Mouse (Mus musculus) kidney, embryonic 16.5 days (tissue): ENCODE results near the gene Ryr1. TPM values are rescaled to one million over a fixed set of nuclear protein-coding genes. Genes with fewer than 3 reads are reported as not detected.
"Not testable (repeated sequence)": the region's sequence is repeated elsewhere in the genome, so short reads cannot be mapped to it uniquely, and the experiment has no call there.

Source experiments
- ATAC-seq: fragments of 200-750 bp; cut with Nextera tagmentation; 2 replicates; pipeline ENCODE4 v1.8.0; 2017; ENCODE audit warnings: moderate TSS enrichment; ENCODE audit not compliant: low FRiP score, low TSS enrichment
- H3K27ac ChIP-seq: fragments of 300-500 bp; sonication (generic); 2 replicates; pipeline ENCODE4 v1.5.1; 2014; ENCODE audit warnings: low read length
- H3K27me3 ChIP-seq: fragments of 300-500 bp; sonication (generic); 2 replicates; pipeline ENCODE4 v1.6.1; 2014; ENCODE audit warnings: low read length, control low read depth, mixed read lengths; ENCODE audit not compliant: insufficient read depth
- H3K36me3 ChIP-seq: fragments of 300-500 bp; sonication (generic); 2 replicates; pipeline ENCODE4 v1.6.1; 2014; ENCODE audit warnings: low read length, control low read depth, mixed read lengths; ENCODE audit not compliant: insufficient read depth
- H3K4me1 ChIP-seq: fragments of 300-500 bp; sonication (generic); 2 replicates; pipeline ENCODE4 v1.6.1; 2014; ENCODE audit warnings: low read length, control low read depth, mixed read lengths; ENCODE audit not compliant: insufficient read depth
- H3K4me2 ChIP-seq: fragments of 300-500 bp; sonication (generic); replicated peaks from 2 replicates; pipeline ENCODE4 v1.6.1; 2014; ENCODE audit warnings: low read depth, low read length
- H3K4me3 ChIP-seq: fragments of 300-500 bp; sonication (generic); 2 replicates; pipeline ENCODE4 v1.5.1; 2014; ENCODE audit warnings: mild to moderate bottlenecking, low read length
- H3K9ac ChIP-seq: fragments of 300-500 bp; sonication (generic); replicated peaks from 2 replicates; pipeline ENCODE4 v1.6.1; 2014; ENCODE audit warnings: low read length
- H3K9me3 ChIP-seq: fragments of 300-500 bp; sonication (generic); 2 replicates; pipeline ENCODE4 v1.6.1; 2016; ENCODE audit warnings: low read length, control low read depth
- WGBS: fragments of 180-500 bp; shearing (Covaris S2); extraction: QIAGEN DNeasy Blood & Tissue Kit; methylation state at CpG from one replicate; pipeline ENCODE4 v1.1.7; 2014; 5-methylcytosine and 5-hydroxymethylcytosine counted together
- polyA plus RNA-seq: library from polyadenylated mRNA; unstranded; fragments of >200 nt; fragmentation: Nextera tagmentation; extraction: Ambion mirVana; gene quantifications from 2 replicates; pipeline ENCODE4 v1.2.1, GENCODE M21; 2015

Ryr1 gene
- polyA plus RNA-seq, 1 experiment from 2014 or later: 0.97 TPM

DNA sequence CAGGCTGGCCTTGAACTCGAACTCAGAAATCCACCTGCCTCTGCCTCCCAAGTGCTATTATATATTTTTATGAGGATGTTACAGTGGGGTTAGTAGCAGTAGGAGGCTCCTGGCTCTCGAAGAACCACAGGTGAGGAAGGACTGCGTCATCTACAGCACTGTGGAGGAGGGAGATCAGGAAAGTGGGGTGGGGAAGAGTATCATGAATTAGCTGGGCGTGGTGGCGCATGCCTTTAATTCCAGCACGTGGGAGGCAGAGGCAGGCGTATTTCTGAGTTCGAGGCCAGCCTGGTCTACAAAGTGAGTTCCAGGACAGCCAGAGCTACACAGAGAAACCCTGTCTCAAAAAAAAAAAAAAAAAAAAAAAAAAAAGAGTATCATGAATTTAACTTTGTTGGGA, 156.9 kb downstream of the Ryr1 start:
- not testable (repeated sequence) for H3K4me3 ChIP-seq, H3K27ac ChIP-seq, ATAC-seq, H3K9ac ChIP-seq, H3K9me3 ChIP-seq, H3K27me3 ChIP-seq, H3K4me2 ChIP-seq
- H3K4me1 ChIP-seq: peaks cover 17% of the 10 kb centered on the region; the same call in 1 of the 2 replicates
- H3K36me3 ChIP-seq: peaks cover 18% of the 10 kb centered on the region
- 91% methylated on average over 8 of the region's 8 CpGs for WGBS

DNA sequence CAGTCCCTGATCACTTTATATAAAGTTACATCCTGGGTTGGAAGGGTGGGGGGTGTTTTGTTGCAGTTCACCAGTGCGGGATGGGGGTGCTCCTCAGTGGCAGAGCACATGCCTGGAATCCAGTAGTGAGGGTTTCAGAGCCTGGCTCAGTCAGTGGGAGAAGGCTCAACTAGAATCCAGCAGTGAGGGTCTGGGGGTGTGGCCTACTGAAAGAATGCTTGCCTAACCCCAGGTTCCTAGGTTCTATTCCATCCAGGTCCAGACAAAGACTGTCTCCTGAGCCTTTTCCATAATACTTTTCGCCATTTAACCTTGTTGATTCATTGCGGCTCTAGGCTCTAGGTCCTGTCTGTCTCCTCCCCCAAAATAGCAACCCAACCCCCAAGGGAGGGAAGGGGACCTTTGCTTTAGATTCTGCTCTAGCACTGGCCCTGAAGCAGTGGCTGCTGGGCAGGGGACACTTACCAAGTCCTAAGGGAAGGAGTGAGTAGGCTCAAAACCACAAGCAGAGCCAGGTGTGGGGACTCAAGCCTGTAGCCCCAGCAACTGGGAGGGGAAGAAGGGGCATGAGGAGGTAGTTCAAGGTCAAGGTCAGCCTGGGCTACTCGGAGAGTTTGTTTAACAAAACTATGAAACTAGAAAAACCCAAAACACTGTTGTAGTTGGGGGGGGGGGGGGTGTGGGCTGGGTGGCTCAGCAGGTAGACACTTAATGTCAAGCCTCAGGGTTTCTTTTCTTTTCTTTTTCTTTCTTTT, 158.1 kb downstream of the Ryr1 start:
- H3K27ac ChIP-seq: no peak overlapping the region
- H3K36me3 ChIP-seq: peaks cover 13% of the 10 kb centered on the region
- peaks cover 20% of the 10 kb centered on the region; the same call in 1 of the 2 replicates for H3K4me1 ChIP-seq
- H3K9ac ChIP-seq: no peak overlapping the region
- H3K9me3 ChIP-seq: no peaks in the 10 kb centered on the region
- 60% methylated on average over 4 of the region's 4 CpGs for WGBS
- H3K4me2 ChIP-seq: no peak overlapping the region
- H3K4me3 ChIP-seq: no peak overlapping the region
- ATAC-seq: no peak
- H3K27me3 ChIP-seq: no peaks in the 10 kb centered on the region

DNA sequence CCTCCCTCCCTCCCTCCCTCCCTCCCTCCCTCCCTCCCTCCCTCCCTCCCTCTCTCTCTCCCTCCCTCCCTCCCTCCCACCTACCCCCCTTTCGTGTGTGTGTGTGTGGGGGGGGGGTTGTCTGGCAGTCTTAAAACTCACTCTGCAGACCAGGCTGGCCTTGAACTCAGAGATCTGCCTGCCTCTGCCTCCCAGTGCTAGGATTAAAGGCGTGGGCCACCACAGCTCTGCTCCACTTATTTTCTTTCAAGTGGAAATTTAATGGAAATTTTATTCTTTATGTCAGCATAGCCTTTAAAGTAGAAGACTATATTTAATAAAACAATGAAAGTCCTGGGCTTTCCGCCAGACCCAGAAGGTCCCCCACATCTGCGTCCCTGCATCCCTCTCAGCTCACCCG, 158.8 kb downstream of the Ryr1 start:
- 81% methylated on average over 4 of the region's 5 CpGs for WGBS
- Histone ChIP-seq H3K36me3 (peaks cover 6% of the 10 kb centered on the region; the same call in 1 of the 2 replicates), H3K4me2 (no peak overlapping the region), H3K4me1 (peaks cover 20% of the 10 kb centered on the region; the same call in 1 of the 2 replicates), H3K9ac (no peak overlapping the region), H3K27ac (no peak overlapping the region), H3K4me3 (no peak overlapping the region), H3K27me3 (no peaks in the 10 kb centered on the region), H3K9me3 (no peaks in the 10 kb centered on the region)
- ATAC-seq: no peak

DNA sequence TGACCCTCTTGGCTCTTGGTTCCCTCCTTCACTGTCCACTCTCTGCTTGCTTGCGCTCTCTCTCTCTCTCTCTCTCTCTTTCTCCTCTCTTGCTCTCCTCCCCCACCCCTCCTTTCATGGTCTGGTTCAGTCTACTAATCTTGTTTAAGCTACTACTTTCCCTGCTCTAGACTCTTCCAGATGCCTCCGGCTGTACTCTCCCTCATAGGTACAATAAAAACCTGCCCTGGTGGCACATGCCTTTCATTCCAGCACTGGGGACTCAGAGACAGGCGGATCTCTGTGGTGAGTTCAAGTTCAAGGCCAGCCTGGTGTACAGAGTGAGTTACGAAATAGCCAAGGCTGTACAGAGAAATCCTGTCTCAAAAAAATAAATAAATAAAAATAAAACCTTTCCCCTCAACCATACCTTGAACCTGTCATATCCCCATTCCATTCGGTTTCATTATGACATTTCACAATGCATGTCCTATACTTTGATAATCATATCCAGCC, 159.6 kb downstream of the Ryr1 start:
- WGBS: 69% methylated on average over 5 of the region's 5 CpGs
- Histone ChIP-seq H3K9me3 (no peaks in the 10 kb centered on the region), H3K4me1 (peaks cover 27% of the 10 kb centered on the region), H3K27me3 (no peaks in the 10 kb centered on the region), H3K4me2 (no peak overlapping the region), H3K9ac (no peak overlapping the region), H3K4me3 (no peak overlapping the region), H3K36me3 (peaks cover 1% of the 10 kb centered on the region; the same call in 1 of the 2 replicates), H3K27ac (no peak overlapping the region)
- no peak for ATAC-seq

DNA sequence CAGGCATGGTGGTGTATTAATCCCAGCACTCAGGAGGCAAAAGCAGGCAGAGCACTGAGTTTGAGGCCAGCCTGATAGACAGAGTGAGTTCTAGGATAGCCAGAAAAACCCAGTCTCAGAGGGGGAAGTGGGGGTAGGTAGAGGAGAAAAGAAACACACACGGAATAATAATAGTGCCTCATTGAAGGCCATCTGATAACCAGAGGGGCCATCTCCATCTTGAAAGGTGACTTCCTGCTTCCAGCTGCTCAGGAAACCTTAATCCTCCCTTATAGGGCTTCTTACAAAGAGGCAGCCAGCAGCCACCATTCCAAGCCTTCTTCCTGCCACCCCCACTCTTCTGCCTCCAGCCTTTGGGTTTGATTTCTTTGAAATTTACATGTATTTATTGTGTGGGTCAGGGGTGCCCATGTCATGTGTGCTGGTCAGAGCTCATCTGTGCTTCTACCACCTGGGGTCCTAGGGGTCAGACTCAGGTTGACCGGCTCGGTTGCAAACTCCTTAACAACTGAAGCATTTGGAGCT, 161.5 kb downstream of the Ryr1 start:
- Histone ChIP-seq H3K9me3 (no peaks in the 10 kb centered on the region), H3K27me3 (no peaks in the 10 kb centered on the region), H3K9ac (no peak overlapping the region), H3K36me3 (no peaks in the 10 kb centered on the region), H3K4me2 (no peak overlapping the region), H3K4me1 (peaks cover 35% of the 10 kb centered on the region), H3K4me3 (no peak overlapping the region), H3K27ac (peak overlapping the region; percentile 89)
- ATAC-seq: no peak
- 60% methylated on average over 3 of the region's 3 CpGs for WGBS

DNA sequence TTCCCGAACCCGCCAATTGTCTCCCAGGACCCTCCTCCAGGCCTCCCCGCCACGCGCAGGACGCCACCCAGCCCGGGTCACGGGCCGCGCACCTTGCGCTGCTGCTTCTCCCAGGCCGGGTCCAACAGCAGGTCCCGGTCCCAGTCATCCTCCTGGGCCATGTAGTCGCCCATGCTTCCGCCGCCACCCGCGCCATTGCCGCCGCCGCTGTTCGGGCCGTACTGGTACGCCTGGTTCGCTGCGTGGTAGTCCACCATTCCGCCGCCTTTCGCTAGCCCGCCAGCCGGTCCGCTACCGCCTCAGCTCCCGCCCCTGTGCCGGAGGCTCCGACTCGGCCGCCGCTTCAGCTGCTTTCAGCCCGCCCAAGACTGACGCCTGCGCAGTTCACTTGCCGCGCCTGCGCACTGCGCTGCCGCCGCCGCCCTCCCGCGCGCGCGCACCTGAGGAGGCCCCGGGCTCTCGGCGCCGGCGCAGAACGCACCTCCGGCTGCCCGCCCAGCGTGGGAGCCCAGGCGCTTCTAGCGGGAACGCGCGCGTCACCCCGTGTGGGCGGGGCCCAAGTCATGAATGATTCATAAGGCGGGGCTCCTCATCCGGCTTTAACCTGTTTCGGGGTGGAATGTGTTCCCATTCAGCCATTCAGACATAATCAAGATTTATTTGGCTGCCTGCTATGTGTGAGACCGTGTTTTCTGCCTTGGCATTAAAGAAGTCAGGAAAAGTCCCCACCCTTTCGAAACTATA, 162.9 kb downstream of the Ryr1 start, which contains the start of gene Actn4:
Gene Actn4 (minus strand): TSS at position 414 of the 744 bp plus-strand sequence.
- Histone ChIP-seq H3K36me3 (no peaks in the 10 kb centered on the region), H3K27me3 (no peaks in the 10 kb centered on the region), H3K4me3 (peak within 1 kb of the TSS; percentile 98), H3K9ac (peak within 1 kb of the TSS; percentile 98), H3K4me1 (peaks cover 48% of the 10 kb centered on the region), H3K27ac (peak within 1 kb of the TSS; percentile 89), H3K9me3 (no peaks in the 10 kb centered on the region), H3K4me2 (peak within 1 kb of the TSS; percentile 64)
- under 1% methylated on average over 76 of the region's 76 CpGs for WGBS
- peak; percentile 91 for ATAC-seq

DNA sequence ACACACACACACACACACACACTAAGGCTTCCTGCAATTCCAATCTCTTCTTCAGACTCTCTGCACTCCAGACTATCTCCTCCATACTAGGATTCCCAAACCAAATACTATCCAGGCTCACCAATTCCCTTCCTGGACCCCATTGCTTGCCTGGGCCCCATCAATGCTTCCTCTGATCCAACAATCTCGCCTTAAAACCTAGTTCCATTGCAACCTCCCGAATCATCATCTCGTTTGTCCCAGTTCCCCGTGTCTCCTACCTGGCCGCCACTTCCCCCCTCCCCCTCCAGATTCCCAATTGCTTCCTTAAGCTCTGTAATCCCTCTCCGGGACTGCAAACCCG, 163.4 kb downstream of the Ryr1 start:
- Histone ChIP-seq H3K9me3 (no peaks in the 10 kb centered on the region), H3K4me1 (peaks cover 54% of the 10 kb centered on the region), H3K36me3 (no peaks in the 10 kb centered on the region), H3K27me3 (no peaks in the 10 kb centered on the region), H3K27ac (peak overlapping the region; percentile 88), H3K4me3 (peak overlapping the region; percentile 98), H3K9ac (peak overlapping the region; percentile 98), H3K4me2 (peak overlapping the region; percentile 64)
- no peak for ATAC-seq
- WGBS: under 1% methylated on average over 7 of the region's 7 CpGs

DNA sequence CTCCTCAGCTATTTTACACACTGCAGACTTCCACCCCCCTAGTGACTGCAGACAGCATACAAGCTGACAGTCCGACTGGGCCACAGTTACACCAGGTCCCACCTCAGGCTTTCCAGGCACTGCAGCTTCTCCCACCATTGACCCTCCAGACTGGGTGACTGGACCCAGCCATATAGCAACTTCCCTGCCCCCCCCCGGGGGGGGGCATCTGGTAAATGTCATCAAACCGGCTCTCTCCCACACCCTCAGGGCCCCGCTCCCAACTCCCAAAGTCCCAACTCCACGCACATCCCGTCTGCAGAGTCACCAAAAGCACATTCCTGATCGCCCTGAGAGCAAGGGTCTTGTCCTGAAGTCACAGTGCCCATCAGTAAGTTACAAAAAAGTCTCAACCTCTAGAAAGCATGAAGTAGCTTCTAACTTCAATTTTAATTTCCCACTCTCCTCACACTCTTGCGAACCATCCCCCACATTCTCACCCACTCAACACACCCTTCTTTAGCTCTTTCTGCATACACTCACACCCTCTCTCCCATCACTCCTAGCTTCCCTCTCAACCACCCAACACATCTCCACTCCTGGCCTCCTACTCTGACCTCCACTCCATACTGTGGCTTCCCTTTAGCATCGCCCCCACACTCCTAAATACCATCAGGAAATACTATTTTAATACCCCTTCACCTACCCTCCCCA, 164.5 kb downstream of the Ryr1 start:
- Histone ChIP-seq H3K27ac (peak overlapping the region; percentile 77), H3K27me3 (no peaks in the 10 kb centered on the region), H3K4me2 (peak overlapping the region; percentile 64), H3K36me3 (no peaks in the 10 kb centered on the region), H3K9ac (peak overlapping the region; percentile 98), H3K4me1 (peaks cover 64% of the 10 kb centered on the region), H3K4me3 (peak overlapping the region; percentile 98), H3K9me3 (no peaks in the 10 kb centered on the region)
- no peak for ATAC-seq
- WGBS: 12% methylated on average over 9 of the region's 9 CpGs

DNA sequence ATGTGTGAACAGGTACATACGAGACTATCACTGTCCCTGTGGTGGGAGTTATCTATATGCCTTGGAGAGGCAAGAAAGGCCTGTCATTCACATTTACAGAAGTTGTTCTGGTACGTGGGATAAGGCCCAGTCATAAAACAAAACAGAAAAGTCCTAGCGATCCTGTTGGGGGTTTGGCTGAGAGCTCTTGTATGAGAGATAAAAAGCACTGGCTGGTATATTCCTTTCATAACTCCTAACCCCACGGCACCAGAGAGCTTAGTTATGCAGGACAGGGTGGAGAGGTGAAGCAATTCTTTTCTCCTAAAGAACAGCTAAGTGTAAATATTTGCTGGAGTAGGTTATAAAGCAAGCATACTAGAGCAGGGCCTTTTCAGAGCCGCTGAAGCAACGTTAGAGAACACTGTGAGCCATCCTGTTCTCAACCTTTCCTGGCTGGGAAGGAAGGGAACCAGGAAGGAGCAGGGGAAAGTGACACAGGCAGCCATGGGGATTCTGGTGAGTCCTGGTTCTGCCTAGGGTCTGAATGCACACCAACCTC, 165.4 kb downstream of the Ryr1 start:
- Histone ChIP-seq H3K4me3 (peak overlapping the region; percentile 98), H3K9ac (peak overlapping the region; percentile 98), H3K9me3 (no peaks in the 10 kb centered on the region), H3K36me3 (no peaks in the 10 kb centered on the region), H3K27me3 (no peaks in the 10 kb centered on the region), H3K4me2 (peak overlapping the region; percentile 64), H3K4me1 (peaks cover 69% of the 10 kb centered on the region), H3K27ac (peak overlapping the region; percentile 77)
- ATAC-seq: no peak
- WGBS: 19% methylated on average over 6 of the region's 6 CpGs
